Mouse (Mus musculus): Measurements from ENCODE around the gene Ercc8. TPM values are rescaled to one million over a fixed set of nuclear protein-coding genes. Genes with fewer than 3 reads are reported as not detected.

Ercc8 gene
- total and polyA plus RNA-seq, 2 experiments from 2014 or later = 33.2 to 33.8 TPM

DNA sequence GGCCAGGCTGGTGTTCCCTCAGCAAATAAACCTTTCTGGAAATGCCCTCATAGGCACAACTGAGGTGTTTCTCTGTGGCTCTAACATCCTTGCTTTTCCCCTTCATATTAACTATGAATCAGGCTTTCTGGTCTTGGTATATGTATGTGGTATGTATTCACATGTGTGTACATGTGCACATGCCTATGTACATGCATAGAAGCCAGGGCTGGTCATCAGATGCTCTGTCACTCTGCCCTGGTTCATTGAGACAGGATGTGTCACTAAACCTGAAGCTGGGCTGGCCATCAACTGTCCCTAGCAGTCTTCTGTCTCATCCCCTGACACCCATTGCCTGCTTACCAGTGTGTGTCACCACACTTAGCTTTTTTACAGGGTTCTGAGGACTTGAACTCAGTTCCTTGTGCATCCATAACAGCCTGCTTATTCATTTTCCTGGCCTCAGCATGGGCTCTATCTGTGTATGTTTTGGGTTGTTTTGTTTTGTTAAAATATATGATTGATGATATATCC lies 26.3 kb downstream of the Ercc8 start:
- H3K9ac ChIP-seq (replicated peaks; ENCODE audit: low read length, poor library complexity, severe bottlenecking) = no peak overlapping the region
- no peak overlapping the region for H3K27ac ChIP-seq (ENCODE audit: low read depth, low read length)
- no peaks in the 10 kb centered on the region for H3K27me3 ChIP-seq (ENCODE audit: insufficient read depth, low read length)
- H3K4me3 ChIP-seq (ENCODE audit: low read depth, low read length) = no peak overlapping the region
- TF ChIP-seq CTCF (IDR thresholded peaks at IDR 0.05) = no peak
- no peak overlapping the region for H3K4me2 ChIP-seq (ENCODE audit: low read depth, low read length, poor library complexity, severe bottlenecking)
- no peak for DNase-seq (ENCODE audit: low spot score)
- no peaks in the 10 kb centered on the region for H3K4me1 ChIP-seq (ENCODE audit: insufficient read depth, low read length)
- no peak for ATAC-seq (ENCODE audit: low FRiP score)
- peaks cover 20% of the 10 kb centered on the region for H3K36me3 ChIP-seq (ENCODE audit: insufficient read depth, low read length)
- no peaks in the 10 kb centered on the region for H3K9me3 ChIP-seq (ENCODE audit: low read length)

DNA sequence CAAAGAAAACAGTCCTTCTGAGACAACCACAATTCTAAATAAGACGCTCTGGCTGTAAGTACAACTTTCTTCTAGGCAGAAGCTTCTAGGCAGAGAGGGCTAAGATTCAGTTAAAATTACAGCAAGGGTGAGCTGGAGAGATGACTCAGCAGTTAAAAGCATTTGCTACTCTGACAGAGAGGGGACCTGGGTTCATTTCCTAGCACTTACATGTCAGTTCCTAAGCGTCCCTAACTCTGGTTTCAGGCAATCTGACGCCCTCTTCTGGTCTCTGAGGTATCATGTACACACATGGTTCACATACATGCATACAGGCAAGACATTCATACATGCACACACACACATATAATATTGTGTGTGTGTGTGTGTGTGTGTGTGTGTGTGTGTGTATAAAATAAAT lies 27.0 kb downstream of the Ercc8 start:
- no peak for TF ChIP-seq CTCF (IDR thresholded peaks at IDR 0.05)
- Histone ChIP-seq H3K4me3 (ENCODE audit: low read depth, low read length) (no peak overlapping the region), H3K4me2 (ENCODE audit: low read depth, low read length, poor library complexity, severe bottlenecking) (no peak overlapping the region), H3K9ac (replicated peaks; ENCODE audit: low read length, poor library complexity, severe bottlenecking) (no peak overlapping the region), H3K9me3 (ENCODE audit: low read length) (no peaks in the 10 kb centered on the region), H3K27me3 (ENCODE audit: insufficient read depth, low read length) (no peaks in the 10 kb centered on the region), H3K27ac (ENCODE audit: low read depth, low read length) (no peak overlapping the region), H3K36me3 (ENCODE audit: insufficient read depth, low read length) (peaks cover 20% of the 10 kb centered on the region), H3K4me1 (ENCODE audit: insufficient read depth, low read length) (no peaks in the 10 kb centered on the region)
- WGBS = 89% methylated on average over 3 of the region's 3 CpGs
- ATAC-seq (ENCODE audit: low FRiP score) (no peak), DNase-seq (ENCODE audit: low spot score) (no peak)

DNA sequence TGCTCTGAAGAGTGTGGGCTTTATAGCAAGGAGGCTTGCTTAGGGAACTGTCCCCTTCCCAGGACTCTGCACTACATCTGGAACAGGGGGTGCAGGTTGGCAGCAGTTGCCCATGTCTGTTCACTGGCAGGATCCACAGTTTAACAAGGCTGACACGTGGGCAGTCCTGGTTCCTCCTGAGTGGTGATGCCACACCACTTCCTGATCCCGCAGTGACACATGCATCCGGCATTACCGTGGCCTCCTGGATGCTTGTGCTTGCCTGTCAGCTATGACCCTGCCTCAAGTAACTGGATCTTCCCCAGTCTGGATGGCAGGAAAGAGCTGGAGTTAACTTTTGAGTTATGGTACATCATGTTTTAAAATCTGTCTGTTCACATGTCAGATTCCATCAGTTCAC lies 29.5 kb downstream of the Ercc8 start:
- ATAC-seq (ENCODE audit: low FRiP score) (no peak), DNase-seq (ENCODE audit: low spot score) (no peak)
- TF ChIP-seq CTCF (IDR thresholded peaks at IDR 0.05) = no peak
- Histone ChIP-seq H3K9ac (replicated peaks; ENCODE audit: low read length, poor library complexity, severe bottlenecking) (no peak overlapping the region), H3K9me3 (ENCODE audit: low read length) (no peaks in the 10 kb centered on the region), H3K4me2 (ENCODE audit: low read depth, low read length, poor library complexity, severe bottlenecking) (no peak overlapping the region), H3K4me3 (ENCODE audit: low read depth, low read length) (no peak overlapping the region), H3K36me3 (ENCODE audit: insufficient read depth, low read length) (peaks cover 13% of the 10 kb centered on the region), H3K27ac (ENCODE audit: low read depth, low read length) (no peak overlapping the region), H3K27me3 (ENCODE audit: insufficient read depth, low read length) (no peaks in the 10 kb centered on the region), H3K4me1 (ENCODE audit: insufficient read depth, low read length) (no peaks in the 10 kb centered on the region)
- WGBS = 89% methylated on average over 4 of the region's 4 CpGs

DNA sequence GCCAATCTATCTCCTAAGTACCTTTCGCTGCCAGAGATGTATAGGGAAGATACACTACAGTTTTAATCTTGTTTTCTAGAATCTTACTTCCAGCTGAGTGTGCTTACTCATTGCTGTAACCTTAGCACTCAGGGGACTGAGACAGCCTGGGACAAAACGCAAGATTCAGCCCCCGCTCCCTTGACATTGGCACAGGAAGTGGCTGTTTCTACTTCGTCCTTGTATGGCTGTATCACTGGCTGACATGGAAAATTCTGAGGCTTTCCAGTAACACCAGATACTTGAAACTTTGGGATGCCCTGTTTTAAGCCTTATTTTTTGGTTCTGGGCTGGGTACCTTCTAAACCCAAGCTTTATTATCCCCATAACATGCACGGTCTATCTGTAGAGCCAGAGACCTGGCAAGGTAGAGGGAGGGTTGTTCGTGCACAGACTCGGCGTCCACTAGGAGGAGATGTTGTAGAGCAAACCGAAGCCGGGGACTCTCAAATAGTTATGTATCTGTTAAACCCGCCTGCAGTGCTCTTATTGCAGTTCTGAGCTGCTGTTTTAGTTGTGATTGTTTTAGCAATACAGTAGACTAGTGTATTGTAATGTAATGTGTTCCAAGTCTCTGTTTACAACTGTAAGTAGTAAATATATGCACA lies 32.7 kb downstream of the Ercc8 start:
- 68% methylated on average over 11 of the region's 11 CpGs for WGBS
- ATAC-seq (ENCODE audit: low FRiP score) = no peak
- no peak overlapping the region for H3K9ac ChIP-seq (replicated peaks; ENCODE audit: low read length, poor library complexity, severe bottlenecking)

DNA sequence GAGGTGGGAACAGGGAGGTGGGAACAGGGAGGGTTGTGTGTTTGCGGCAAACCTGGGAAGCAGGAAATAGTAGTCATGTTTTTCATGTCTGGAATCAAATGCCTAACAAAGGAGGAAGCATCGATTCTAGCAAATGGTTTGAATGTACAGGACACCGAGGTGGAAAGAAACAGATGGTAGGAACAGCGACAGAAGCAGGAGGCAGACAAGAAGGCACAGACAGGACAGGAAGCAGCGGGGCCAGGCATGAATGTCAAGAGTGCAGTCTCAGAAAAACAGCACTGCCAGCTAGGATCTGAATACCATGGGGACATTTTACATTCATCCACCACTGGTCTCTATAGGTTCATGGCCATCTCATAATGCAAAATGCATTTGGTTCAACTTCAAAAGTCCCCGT lies 36.9 kb downstream of the Ercc8 start:
- H3K36me3 ChIP-seq (ENCODE audit: insufficient read depth, low read length) = peaks cover 9% of the 10 kb centered on the region
- no peaks in the 10 kb centered on the region for H3K27me3 ChIP-seq (ENCODE audit: insufficient read depth, low read length)
- no peak overlapping the region for H3K9ac ChIP-seq (replicated peaks; ENCODE audit: low read length, poor library complexity, severe bottlenecking)
- no peak overlapping the region for H3K4me3 ChIP-seq (ENCODE audit: low read depth, low read length)
- TF ChIP-seq CTCF (IDR thresholded peaks at IDR 0.05) = no peak
- ATAC-seq (ENCODE audit: low FRiP score) = no peak
- no peak overlapping the region for H3K27ac ChIP-seq (ENCODE audit: low read depth, low read length)
- no peak overlapping the region for H3K4me2 ChIP-seq (ENCODE audit: low read depth, low read length, poor library complexity, severe bottlenecking)
- no peak for DNase-seq (ENCODE audit: low spot score)
- 95% methylated on average over 6 of the region's 6 CpGs for WGBS
- no peaks in the 10 kb centered on the region for H3K9me3 ChIP-seq (ENCODE audit: low read length)
- H3K4me1 ChIP-seq (ENCODE audit: insufficient read depth, low read length) = no peaks in the 10 kb centered on the region

More for the DNA sequence above, 32.7 kb downstream of the Ercc8 start:
- Histone ChIP-seq H3K4me2 (ENCODE audit: low read depth, low read length, poor library complexity, severe bottlenecking) (no peak overlapping the region), H3K9me3 (ENCODE audit: low read length) (no peaks in the 10 kb centered on the region), H3K4me3 (ENCODE audit: low read depth, low read length) (no peak overlapping the region), H3K27ac (ENCODE audit: low read depth, low read length) (no peak overlapping the region), H3K4me1 (ENCODE audit: insufficient read depth, low read length) (no peaks in the 10 kb centered on the region), H3K36me3 (ENCODE audit: insufficient read depth, low read length) (peaks cover 9% of the 10 kb centered on the region), H3K27me3 (ENCODE audit: insufficient read depth, low read length) (no peaks in the 10 kb centered on the region)
- peak; percentile 85 for TF ChIP-seq CTCF (IDR thresholded peaks at IDR 0.05)
- DNase-seq (ENCODE audit: low spot score) = peak; percentile 81

DNA sequence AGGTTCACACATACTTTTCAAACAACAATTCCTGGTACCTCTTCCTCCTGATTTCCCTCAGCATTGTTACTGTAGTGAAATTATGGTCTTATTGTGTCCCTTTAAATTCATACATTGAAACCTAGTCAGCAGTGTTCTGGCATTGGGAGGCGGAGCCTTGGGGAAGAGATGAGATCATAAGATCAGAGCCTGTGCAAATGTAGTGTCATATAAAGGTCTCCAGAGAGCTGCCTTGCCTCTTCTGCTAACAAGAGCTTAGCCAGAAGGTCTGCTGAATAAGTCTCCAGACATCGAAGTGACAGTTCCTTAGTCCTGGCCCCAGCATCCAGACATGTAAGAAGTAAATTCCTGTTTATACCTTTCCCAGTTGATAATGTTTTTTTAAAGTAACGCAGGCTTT lies 46.3 kb downstream of the Ercc8 start:
- H3K27me3 ChIP-seq (ENCODE audit: insufficient read depth, low read length) = no peaks in the 10 kb centered on the region
- H3K9ac ChIP-seq (replicated peaks; ENCODE audit: low read length, poor library complexity, severe bottlenecking) = no peak overlapping the region
- H3K4me3 ChIP-seq (ENCODE audit: low read depth, low read length) = no peak overlapping the region
- WGBS = 89% methylated on average over 3 of the region's 3 CpGs
- no peak overlapping the region for H3K4me2 ChIP-seq (ENCODE audit: low read depth, low read length, poor library complexity, severe bottlenecking)
- H3K27ac ChIP-seq (ENCODE audit: low read depth, low read length) = no peak overlapping the region
- TF ChIP-seq CTCF (IDR thresholded peaks at IDR 0.05) = no peak
- ATAC-seq (ENCODE audit: low FRiP score) = no peak
- no peak for DNase-seq (ENCODE audit: low spot score)
- H3K36me3 ChIP-seq (ENCODE audit: insufficient read depth, low read length) = no peaks in the 10 kb centered on the region
- peaks cover 3% of the 10 kb centered on the region; the same call in 1 of the 2 replicates for H3K9me3 ChIP-seq (ENCODE audit: low read length)
- H3K4me1 ChIP-seq (ENCODE audit: insufficient read depth, low read length) = no peaks in the 10 kb centered on the region
